Mouse (Mus musculus) stomach, postnatal 0 days (tissue): Measurements from ENCODE around the gene Slc2a12.

Experiments
- CTCF ChIP-seq: IDR thresholded peaks from 2 replicates; pipeline ENCODE4 v1.5.1; 2016; ENCODE audit warnings: antibody characterized with exemption, low read depth, mild to moderate bottlenecking, moderate library complexity
- EP300 ChIP-seq: optimal IDR thresholded peaks from 2 replicates; pipeline ENCODE3; 2016; ENCODE audit warnings: antibody characterized with exemption

- TF ChIP-seq CTCF: no peak
- no peak for TF ChIP-seq EP300
Measured at GRCm38 (mm10) chr10:22668509-22668908, 23.7 kb downstream of the Slc2a12 start.
